Mouse (Mus musculus) stomach, postnatal 0 days (tissue): Measurements from ENCODE around the gene Kcna2. TPM values are rescaled to one million over a fixed set of nuclear protein-coding genes. Genes with fewer than 3 reads are reported as not detected.

Experiments used
- ATAC-seq: fragments of 200-750 bp; cut with Nextera tagmentation; 2 replicates; pipeline ENCODE4 v1.8.0; 2017; ENCODE audit not compliant: low FRiP score, low TSS enrichment
- DNase-seq: peaks from one replicate; pipeline ENCODE4 v3.0.0-alpha.2; 2016; ENCODE audit warnings: low spot score
- H3K27ac ChIP-seq: fragments of 300-500 bp; sonication (generic); replicated peaks from 2 replicates; pipeline ENCODE4 v1.5.1; 2014; ENCODE audit warnings: mild to moderate bottlenecking, control low read depth
- H3K27me3 ChIP-seq: fragments of 300-500 bp; sonication (generic); 2 replicates; pipeline ENCODE4 v1.6.1; 2014; ENCODE audit warnings: low read length; ENCODE audit not compliant: control insufficient read depth, insufficient read depth
- H3K36me3 ChIP-seq: fragments of 300-500 bp; sonication (generic); 2 replicates; pipeline ENCODE4 v1.6.1; 2014; ENCODE audit warnings: low read length, mixed read lengths; ENCODE audit not compliant: control insufficient read depth, insufficient read depth
- H3K4me1 ChIP-seq: fragments of 300-500 bp; sonication (generic); replicated peaks from 2 replicates; pipeline ENCODE4 v1.6.1; 2014; ENCODE audit warnings: antibody characterized with exemption; ENCODE audit not compliant: control insufficient read depth, insufficient read depth
- H3K4me2 ChIP-seq: fragments of 300-500 bp; sonication (generic); replicated peaks from 2 replicates; pipeline ENCODE4 v1.6.1; 2014; ENCODE audit warnings: low read depth, mild to moderate bottlenecking, control low read depth, moderate library complexity
- H3K4me3 ChIP-seq: fragments of 300-500 bp; sonication (generic); 2 replicates; pipeline ENCODE4 v1.5.1; 2014; ENCODE audit warnings: low read depth, low read length, control low read depth
- H3K9ac ChIP-seq: fragments of 300-500 bp; sonication (generic); 2 replicates; pipeline ENCODE4 v1.6.1; 2014; ENCODE audit warnings: mild to moderate bottlenecking, low read length, control low read depth, mixed read lengths
- H3K9me3 ChIP-seq: fragments of 300-500 bp; sonication (generic); 2 replicates; pipeline ENCODE4 v1.6.1; 2016; ENCODE audit warnings: low read length; ENCODE audit not compliant: control insufficient read depth
- CTCF ChIP-seq: IDR thresholded peaks from 2 replicates; pipeline ENCODE4 v1.5.1; 2016; ENCODE audit warnings: antibody characterized with exemption, low read depth, mild to moderate bottlenecking, moderate library complexity
- EP300 ChIP-seq: optimal IDR thresholded peaks from 2 replicates; pipeline ENCODE3; 2016; ENCODE audit warnings: antibody characterized with exemption
- WGBS: fragments of 180-500 bp; shearing (Covaris S2); extraction: QIAGEN DNeasy Blood & Tissue Kit; methylation state at CpG from one replicate; pipeline ENCODE4 v1.1.7; 2014; 5-methylcytosine and 5-hydroxymethylcytosine counted together
- polyA plus RNA-seq: library from polyadenylated mRNA; unstranded; fragments of >200 nt; fragmentation: Nextera tagmentation; extraction: Ambion mirVana; gene quantifications from 2 replicates; pipeline ENCODE4 v1.2.1, GENCODE M21; 2015

Kcna2 gene
- polyA plus RNA-seq, 1 experiment from 2014 or later: 0.13 TPM

GRCm38 (mm10) chr3:107159859-107160324, 58.9 kb downstream of the Kcna2 start:
- TF ChIP-seq CTCF (peak; percentile 58), EP300 (no peak)
- peak; percentile 59 for DNase-seq
- Histone ChIP-seq H3K9ac (no peak overlapping the region), H3K9me3 (no peaks in the 10 kb centered on the region), H3K27ac (no peak overlapping the region), H3K36me3 (no peaks in the 10 kb centered on the region), H3K4me2 (peak overlapping the region; percentile 14; the same call in 1 of the 2 replicates), H3K4me3 (no peak overlapping the region), H3K4me1 (no peaks in the 10 kb centered on the region), H3K27me3 (no peaks in the 10 kb centered on the region)
- 7% methylated on average over 17 of the region's 17 CpGs for WGBS
- 0 out of 2 replicates have a peak, but pooled peaks have one; percentile 47 for ATAC-seq

- no peak for ATAC-seq
- no peak overlapping the region for H3K4me2 ChIP-seq
- H3K4me3 ChIP-seq: no peak overlapping the region
- 86% methylated on average over 2 of the region's 2 CpGs for WGBS
- no peak for DNase-seq
- no peaks in the 10 kb centered on the region for H3K36me3 ChIP-seq
- H3K27me3 ChIP-seq: no peaks in the 10 kb centered on the region
- no peaks in the 10 kb centered on the region for H3K9me3 ChIP-seq
- H3K27ac ChIP-seq: no peak overlapping the region
- H3K9ac ChIP-seq: no peak overlapping the region
- TF ChIP-seq CTCF (no peak), EP300 (no peak)
- H3K4me1 ChIP-seq: no peaks in the 10 kb centered on the region
Measured at GRCm38 (mm10) chr3:107162741-107163140, 61.8 kb downstream of the Kcna2 start.

Other genes starting within 250 kb of the Kcna2 start
- 0.15 and 0.34 TPM in 2 replicates for gene Kcna3, start 65.0 kb upstream of the Kcna2 start, polyA plus RNA-seq
- not detected in 2 replicates for gene Kcna10, start 81.9 kb downstream of the Kcna2 start, polyA plus RNA-seq
- 69,611 and 75,506 TPM in 2 replicates for gene Cym, start 120.6 kb downstream of the Kcna2 start, polyA plus RNA-seq
- 28.1 and 32.7 TPM in 2 replicates for gene A630076J17Rik, start 129.5 kb downstream of the Kcna2 start, polyA plus RNA-seq
- gene Prok1, start 138.6 kb downstream of the Kcna2 start, polyA plus RNA-seq: 10.5 and 11.3 TPM in 2 replicates
- gene Lamtor5, start 177.7 kb downstream of the Kcna2 start, polyA plus RNA-seq: 186 and 189 TPM in 2 replicates
- gene Slc16a4, start 190.1 kb downstream of the Kcna2 start, polyA plus RNA-seq: 1.9 and 2.1 TPM in 2 replicates
- gene Rbm15, start 232.5 kb downstream of the Kcna2 start, polyA plus RNA-seq: 6.0 and 6.6 TPM in 2 replicates